Mouse (Mus musculus) liver, adult 2 months (tissue): ENCODE measurements around the gene Mrnip.

Source experiments
- CTCF ChIP-seq: fragments of 200-500 bp; IDR thresholded peaks from 2 replicates; pipeline ENCODE4 v1.5.1; 2011; ENCODE audit warnings: low read depth, low read length, control low read depth
- POLR2A ChIP-seq: fragments of 200-500 bp; IDR thresholded peaks from 2 replicates; pipeline ENCODE4 v1.6.1; 2011; ENCODE audit warnings: low read length, control low read depth; ENCODE audit not compliant: insufficient read depth; ENCODE audit errors: extremely low read depth

DNA sequence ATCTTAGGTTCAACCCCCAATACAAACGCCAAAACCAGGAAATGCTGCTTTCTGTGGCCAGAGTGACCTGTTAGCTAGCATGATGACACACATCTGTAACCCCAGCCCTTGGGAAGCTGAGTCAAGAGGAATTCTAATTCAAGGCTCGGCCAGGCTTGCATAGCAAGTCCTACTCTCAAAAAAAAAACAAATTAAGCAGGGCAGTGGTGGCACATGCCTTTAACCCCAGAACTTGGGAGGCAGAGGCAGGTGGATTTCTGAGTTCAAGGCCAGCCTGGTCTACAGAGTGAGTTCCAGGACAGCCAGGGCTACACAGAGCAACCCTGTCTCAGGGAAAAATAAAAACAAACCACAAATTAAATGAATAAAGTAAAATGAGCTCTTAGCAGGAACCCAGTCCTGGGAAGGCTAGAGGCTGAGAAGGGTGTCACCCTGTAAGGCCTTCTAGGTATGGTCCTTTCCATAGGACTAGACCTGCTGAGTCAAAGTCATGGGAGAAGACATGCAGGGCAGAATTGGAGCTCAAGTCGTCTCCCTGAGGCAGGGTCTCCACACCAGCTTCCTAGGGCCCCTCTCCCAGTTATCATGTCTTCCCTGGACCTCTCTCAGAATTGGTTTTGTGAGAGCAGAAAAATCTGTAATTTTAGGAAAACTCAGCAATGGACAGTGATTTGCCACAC lies 38.0 kb downstream of the Mrnip start:
- no peak for TF ChIP-seq POLR2A
- TF ChIP-seq CTCF, result no peak
